Mouse (Mus musculus) limb, embryonic 13.5 days (tissue): Measurements from ENCODE around the gene Arhgap6. TPM values are rescaled to one million over a fixed set of nuclear protein-coding genes. Genes with fewer than 3 reads are reported as not detected.

Experiments used
- ATAC-seq: fragments of 200-750 bp; cut with Nextera tagmentation; 2 replicates; pipeline ENCODE4 v1.8.0; 2017; ENCODE audit warnings: low read depth, moderate number of reproducible peaks, moderate TSS enrichment; ENCODE audit not compliant: low FRiP score
- H3K27ac ChIP-seq: fragments of 300-500 bp; sonication (generic); 2 replicates; pipeline ENCODE4 v1.5.1; 2015; ENCODE audit warnings: inconsistent platforms, mild to moderate bottlenecking, moderate library complexity
- H3K27me3 ChIP-seq: fragments of 300-500 bp; sonication (generic); 2 replicates; pipeline ENCODE4 v1.6.1; 2015; ENCODE audit warnings: mild to moderate bottlenecking, inconsistent platforms
- H3K36me3 ChIP-seq: fragments of 300-500 bp; sonication (generic); 2 replicates; pipeline ENCODE4 v1.6.1; 2015; ENCODE audit warnings: inconsistent platforms, mild to moderate bottlenecking, moderate library complexity
- H3K4me1 ChIP-seq: fragments of 300-500 bp; sonication (generic); 2 replicates; pipeline ENCODE4 v1.6.1; 2015; ENCODE audit warnings: inconsistent platforms
- H3K4me2 ChIP-seq: fragments of 300-500 bp; sonication (generic); replicated peaks from 2 replicates; pipeline ENCODE4 v1.6.1; 2015; ENCODE audit warnings: inconsistent platforms, mild to moderate bottlenecking, moderate library complexity
- H3K4me3 ChIP-seq: fragments of 300-500 bp; sonication (generic); 2 replicates; pipeline ENCODE4 v1.5.1; 2015; ENCODE audit warnings: moderate library complexity, mild to moderate bottlenecking, inconsistent platforms
- H3K9ac ChIP-seq: fragments of 300-500 bp; sonication (generic); 2 replicates; pipeline ENCODE4 v1.6.1; 2015; ENCODE audit warnings: mild to moderate bottlenecking, inconsistent platforms
- H3K9me3 ChIP-seq: fragments of 300-500 bp; sonication (generic); 2 replicates; pipeline ENCODE4 v1.6.1; 2016; ENCODE audit warnings: inconsistent platforms
- WGBS: fragments of 180-500 bp; shearing (Covaris S2); methylation state at CpG from one replicate; pipeline ENCODE4 v1.1.7; 2015; 5-methylcytosine and 5-hydroxymethylcytosine counted together
- polyA plus RNA-seq: library from polyadenylated mRNA; unstranded; fragments of >200 nt; fragmentation: Nextera tagmentation; extraction: Ambion mirVana; gene quantifications from 2 replicates; pipeline ENCODE4 v1.2.1, GENCODE M21; 2015

Arhgap6 gene
- polyA plus RNA-seq, 1 experiment from 2014 or later, result 3.1 TPM

DNA sequence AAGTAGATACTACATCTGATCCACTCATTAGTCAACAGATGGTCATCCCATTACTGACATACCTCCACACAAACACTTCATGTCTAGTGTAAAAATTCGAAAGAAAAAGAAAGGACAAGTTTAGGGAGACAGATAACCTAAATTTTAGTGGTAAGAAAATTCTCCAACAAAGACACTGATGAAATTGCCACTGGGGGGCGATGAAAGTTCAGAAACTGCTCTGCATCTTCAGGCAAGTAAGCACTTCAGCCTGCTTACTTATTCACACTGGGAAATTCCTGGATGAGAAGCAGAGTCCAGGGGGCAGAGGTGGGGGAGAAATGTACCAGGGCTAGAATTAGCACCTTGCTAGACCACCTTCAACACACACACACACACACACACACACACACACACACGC lies 537.4 kb downstream of the Arhgap6 start:
- H3K4me3 ChIP-seq, result no peak overlapping the region
- H3K4me1 ChIP-seq, result no peaks in the 10 kb centered on the region
- no peaks in the 10 kb centered on the region for H3K9me3 ChIP-seq
- peaks cover 19% of the 10 kb centered on the region; the same call in 1 of the 2 replicates for H3K27me3 ChIP-seq
- H3K4me2 ChIP-seq, result no peak overlapping the region
- no peaks in the 10 kb centered on the region for H3K36me3 ChIP-seq
- no peak overlapping the region for H3K9ac ChIP-seq
- WGBS, result 36% methylated on average over 3 of the region's 3 CpGs
- no peak overlapping the region for H3K27ac ChIP-seq
- no peak; the same call in 1 of the 2 replicates for ATAC-seq

DNA sequence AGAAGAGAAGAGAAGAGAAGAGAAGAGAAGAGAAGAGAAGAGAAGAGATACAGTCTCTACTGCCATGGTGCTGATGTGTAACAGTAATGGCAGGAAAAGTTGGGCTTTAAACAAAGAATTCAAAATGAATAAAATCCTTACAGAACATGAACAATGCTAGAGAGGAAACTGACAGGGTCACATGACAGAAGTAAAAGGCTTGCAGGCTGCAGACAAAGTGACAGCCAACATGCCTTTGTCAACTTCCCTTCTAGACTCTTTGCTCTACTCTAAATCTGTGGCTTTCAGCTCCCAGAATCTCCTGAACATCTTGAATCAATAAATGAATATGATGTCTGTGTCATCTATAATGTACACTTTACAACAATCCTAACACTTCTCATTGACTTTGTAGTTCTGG lies 542.7 kb downstream of the Arhgap6 start:
- ATAC-seq, result no peak
- Histone ChIP-seq H3K4me3 (no peak overlapping the region), H3K27ac (no peak overlapping the region), H3K9me3 (no peaks in the 10 kb centered on the region), H3K27me3 (peaks cover 8% of the 10 kb centered on the region; the same call in 1 of the 2 replicates), H3K4me2 (no peak overlapping the region), H3K9ac (no peak overlapping the region), H3K36me3 (no peaks in the 10 kb centered on the region), H3K4me1 (no peaks in the 10 kb centered on the region)

DNA sequence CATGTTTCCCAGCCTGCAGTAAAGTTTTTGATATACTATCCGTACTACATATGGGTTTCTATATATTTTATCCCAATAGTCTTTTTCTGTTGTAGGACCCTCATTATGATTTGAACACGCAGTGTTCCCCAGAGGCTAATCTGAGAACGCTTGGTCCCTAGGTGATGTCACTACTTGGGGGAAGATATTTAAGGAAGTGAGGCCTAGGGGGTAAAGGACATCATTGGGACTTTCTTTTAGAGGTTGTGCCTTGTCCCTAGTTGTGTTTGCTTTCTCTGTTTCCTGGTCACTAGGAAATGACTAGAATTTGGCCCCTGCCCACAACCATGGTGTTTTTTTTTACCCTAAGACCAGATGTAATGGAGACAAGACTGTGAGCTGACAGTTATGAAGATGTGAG lies 543.3 kb downstream of the Arhgap6 start:
- Histone ChIP-seq H3K36me3 (no peaks in the 10 kb centered on the region), H3K27ac (no peak overlapping the region), H3K4me3 (no peak overlapping the region), H3K27me3 (peaks cover 3% of the 10 kb centered on the region; the same call in 1 of the 2 replicates), H3K9me3 (no peaks in the 10 kb centered on the region), H3K4me2 (no peak overlapping the region), H3K9ac (no peak overlapping the region), H3K4me1 (no peaks in the 10 kb centered on the region)
- ATAC-seq, result no peak
- 75% methylated on average over 3 of the region's 3 CpGs for WGBS

Other genes starting within 250 kb of the Arhgap6 start
- 0.28 and 0.32 TPM in 2 replicates for gene Frmpd4, start 217.9 kb upstream of the Arhgap6 start, polyA plus RNA-seq
- gene Msl3, start 121.2 kb upstream of the Arhgap6 start, polyA plus RNA-seq, result 34.5 and 37.3 TPM in 2 replicates